Mouse (Mus musculus) ES-Bruce4 (cell line): Measurements from ENCODE around the gene Stox2. TPM values are rescaled to one million over a fixed set of nuclear protein-coding genes. Genes with fewer than 3 reads are reported as not detected.
A peak's percentile ranks its signal among the peaks of the same experiment; 100 is the strongest.

ENCODE experiments used
- H3K27ac ChIP-seq: 2 replicates; pipeline ENCODE4 v1.5.1; 2012; ENCODE audit warnings: low read length, inconsistent platforms; ENCODE audit not compliant: insufficient read depth
- H3K27me3 ChIP-seq: 2 replicates; pipeline ENCODE4 v1.6.1; 2012; ENCODE audit warnings: mild to moderate bottlenecking, low read length, inconsistent platforms; ENCODE audit not compliant: control insufficient read depth, poor library complexity, insufficient read depth, severe bottlenecking
- H3K36me3 ChIP-seq: 2 replicates; pipeline ENCODE4 v1.6.1; 2012; ENCODE audit warnings: inconsistent platforms, mild to moderate bottlenecking, low read length, moderate library complexity; ENCODE audit not compliant: control insufficient read depth, poor library complexity, insufficient read depth, severe bottlenecking
- H3K4me1 ChIP-seq: one replicate; pipeline ENCODE4 v1.8.1; 2011; ENCODE audit warnings: low read length; ENCODE audit not compliant: control insufficient read depth, insufficient read depth
- H3K4me3 ChIP-seq: 2 replicates; pipeline ENCODE4 v1.5.1; 2011; ENCODE audit warnings: low read depth, mild to moderate bottlenecking, low read length
- H3K9ac ChIP-seq: 2 replicates; pipeline ENCODE4 v1.6.1; 2012; ENCODE audit warnings: low read depth, mild to moderate bottlenecking, inconsistent platforms; ENCODE audit not compliant: poor library complexity, severe bottlenecking
- H3K9me3 ChIP-seq: replicated peaks from 2 replicates; pipeline ENCODE4 v1.6.1; 2012; ENCODE audit warnings: mild to moderate bottlenecking, low read length, inconsistent platforms; ENCODE audit not compliant: control insufficient read depth, poor library complexity, insufficient read depth, severe bottlenecking
- CTCF ChIP-seq: IDR thresholded peaks from one replicate; pipeline ENCODE4 v1.8.1; 2011; ENCODE audit warnings: low read depth, low read length
- EP300 ChIP-seq: IDR thresholded peaks from 2 replicates; pipeline ENCODE4 v1.6.1; 2011; ENCODE audit warnings: low read depth, low read length; ENCODE audit not compliant: insufficient read depth
- POLR2A ChIP-seq: IDR thresholded peaks from one replicate; pipeline ENCODE4 v1.8.1; 2011; ENCODE audit warnings: low read length; ENCODE audit not compliant: insufficient read depth
- polyA plus RNA-seq: library from polyadenylated mRNA; stranded (reverse); fragments of >200 nt; gene quantifications from 2 replicates; pipeline ENCODE4 v1.2.4, GENCODE M21; 2011; ENCODE audit warnings: low read depth; ENCODE audit not compliant: missing spikeins, insufficient read depth, insufficient read length

Stox2 gene
- polyA plus RNA-seq, result 5.1 and 6.0 TPM in 2 replicates

DNA sequence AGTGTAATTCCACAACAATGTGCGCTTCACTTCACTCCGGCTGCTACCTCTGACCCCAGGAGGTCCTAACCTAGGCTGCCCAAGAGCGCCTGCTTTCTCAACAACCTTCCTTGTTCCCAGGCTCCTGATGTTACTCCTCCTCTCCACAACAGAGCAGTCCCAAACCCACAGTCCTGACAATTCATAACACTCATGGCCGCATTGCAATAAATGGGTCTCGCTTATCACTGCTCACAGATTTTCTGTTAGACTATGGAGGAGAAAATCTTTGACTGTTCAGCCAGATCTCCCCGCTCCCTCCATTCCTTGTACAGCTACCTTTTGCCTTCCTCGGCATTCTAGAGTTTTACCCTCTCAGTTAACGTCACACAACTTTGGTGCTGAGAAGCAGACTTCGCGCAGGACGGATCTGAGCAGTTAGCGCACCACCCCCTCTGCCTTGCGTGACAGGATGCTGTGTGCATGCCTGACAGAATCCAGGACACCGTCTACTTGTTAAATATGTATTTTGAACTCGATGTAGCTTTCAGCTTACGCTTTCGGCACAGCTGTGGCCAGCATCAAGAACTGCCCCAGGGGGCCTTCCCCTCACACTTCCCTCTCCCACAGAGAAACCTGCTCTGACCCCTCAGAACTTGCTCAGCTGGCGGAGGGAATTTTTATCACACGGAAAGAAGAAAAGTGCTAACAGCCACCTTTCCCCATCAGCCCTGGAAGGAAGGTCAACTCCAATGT lies at the start of gene Stox2:
Gene Stox2 (minus strand): TSS at position 51 of the 735 bp plus-strand sequence.
- no peaks in the 10 kb centered on the region for H3K36me3 ChIP-seq
- TF ChIP-seq EP300 (no peak), CTCF (no peak), POLR2A (no peak)
- peaks cover under 1% of the 10 kb centered on the region; the same call in 1 of the 2 replicates for H3K27me3 ChIP-seq
- H3K9me3 ChIP-seq, result peaks cover 17% of the 10 kb centered on the region
- no peak within 1 kb of the TSS for H3K4me3 ChIP-seq
- H3K9ac ChIP-seq, result no peak within 1 kb of the TSS
- no peaks in the 10 kb centered on the region for H3K4me1 ChIP-seq
- no peak within 1 kb of the TSS for H3K27ac ChIP-seq

- H3K4me3 ChIP-seq, result no peak overlapping the region
- TF ChIP-seq CTCF (no peak), EP300 (no peak), POLR2A (no peak)
- H3K4me1 ChIP-seq, result no peaks in the 10 kb centered on the region
- no peaks in the 10 kb centered on the region for H3K9me3 ChIP-seq
- no peak overlapping the region for H3K9ac ChIP-seq
- H3K27ac ChIP-seq, result no peak overlapping the region
- no peaks in the 10 kb centered on the region for H3K27me3 ChIP-seq
- peaks cover 19% of the 10 kb centered on the region for H3K36me3 ChIP-seq
Observed at GRCm38 (mm10) chr8:47495428-47495827, 49.3 kb upstream of the Stox2 start.

DNA sequence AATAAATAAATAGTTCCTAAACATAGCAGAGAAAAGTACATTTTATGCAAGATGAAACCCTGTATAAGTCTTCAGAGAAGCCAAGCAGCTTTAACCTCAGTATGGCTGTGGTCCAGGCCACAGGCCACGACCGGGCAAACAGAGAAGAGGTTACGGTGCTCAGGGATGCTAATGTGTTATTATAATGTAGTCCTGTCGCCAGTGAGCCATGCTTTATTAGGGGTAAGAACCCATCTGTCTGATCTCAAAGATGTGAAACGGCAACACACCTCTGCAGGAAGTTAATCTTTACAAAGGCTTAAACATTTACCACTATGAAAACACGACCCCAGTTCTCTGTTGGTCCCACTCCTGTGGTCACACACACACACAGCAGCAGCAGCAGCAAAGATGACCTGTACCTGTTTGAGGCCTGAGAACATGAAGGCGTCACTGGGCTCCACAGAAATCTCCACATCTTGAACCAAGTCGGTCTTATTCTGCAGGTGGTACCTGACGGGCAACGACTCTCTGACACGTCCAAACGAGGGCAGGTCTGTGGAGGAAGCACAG lies 48.5 kb upstream of the Stox2 start:
- Histone ChIP-seq H3K36me3 (peaks cover 19% of the 10 kb centered on the region), H3K4me1 (peaks cover 2% of the 10 kb centered on the region), H3K4me3 (no peak overlapping the region), H3K27me3 (no peaks in the 10 kb centered on the region), H3K9ac (no peak overlapping the region), H3K9me3 (no peaks in the 10 kb centered on the region), H3K27ac (no peak overlapping the region)
- TF ChIP-seq EP300, result no peak
- no peak for TF ChIP-seq POLR2A
- no peak for TF ChIP-seq CTCF

DNA sequence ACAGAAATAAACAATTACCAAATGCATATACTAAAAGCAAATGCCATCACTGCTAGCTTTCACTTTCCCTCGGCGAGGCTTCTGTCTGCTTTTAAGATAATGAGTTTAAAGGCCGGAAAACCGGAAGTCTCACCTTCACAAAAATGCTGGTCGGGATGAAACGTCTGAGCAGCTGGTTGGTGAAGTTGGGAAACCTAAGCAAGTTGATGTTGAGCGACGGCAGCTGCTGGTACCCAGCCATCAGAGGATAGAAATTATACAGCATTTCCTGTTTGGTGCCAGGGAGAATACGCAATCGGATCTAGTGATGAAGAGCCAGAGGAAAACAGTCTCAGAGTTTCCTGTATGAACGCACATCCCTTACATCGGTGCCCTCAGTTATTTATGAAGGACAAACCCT lies 46.9 kb upstream of the Stox2 start:
- H3K9ac ChIP-seq, result no peak overlapping the region
- TF ChIP-seq EP300 (no peak), CTCF (no peak), POLR2A (no peak)
- H3K27me3 ChIP-seq, result no peaks in the 10 kb centered on the region
- no peaks in the 10 kb centered on the region for H3K9me3 ChIP-seq
- H3K4me1 ChIP-seq, result peaks cover 2% of the 10 kb centered on the region
- H3K36me3 ChIP-seq, result peaks cover 16% of the 10 kb centered on the region
- H3K4me3 ChIP-seq, result no peak overlapping the region
- no peak overlapping the region for H3K27ac ChIP-seq

- TF ChIP-seq CTCF (peak; percentile 4), POLR2A (no peak)
Observed at GRCm38 (mm10) chr8:47487231-47487630, 41.1 kb upstream of the Stox2 start.

More at GRCm38 (mm10) chr8:47487231-47487630, 41.1 kb upstream of the Stox2 start:
- no peak overlapping the region for H3K9ac ChIP-seq
- no peaks in the 10 kb centered on the region for H3K9me3 ChIP-seq
- H3K36me3 ChIP-seq, result no peaks in the 10 kb centered on the region; the same call in none of the 2 replicates
- no peak overlapping the region for H3K27ac ChIP-seq
- H3K4me3 ChIP-seq, result no peak overlapping the region
- no peaks in the 10 kb centered on the region for H3K27me3 ChIP-seq
- H3K4me1 ChIP-seq, result peaks cover 2% of the 10 kb centered on the region
